Mouse (Mus musculus) cortical plate, adult 2 months (tissue): ENCODE data around the gene Kcnj14. TPM values are rescaled to one million over a fixed set of nuclear protein-coding genes. Genes with fewer than 3 reads are reported as not detected.

Source experiments
- H3K27ac ChIP-seq: fragments of 200-500 bp; 2 replicates; pipeline ENCODE4 v1.5.1; 2012; ENCODE audit warnings: low read length, control low read depth, inconsistent platforms; ENCODE audit not compliant: insufficient read depth
- H3K4me1 ChIP-seq: fragments of 200-500 bp; 2 replicates; pipeline ENCODE4 v1.6.1; 2011; ENCODE audit warnings: low read length; ENCODE audit not compliant: control insufficient read depth, insufficient read depth
- H3K4me3 ChIP-seq: fragments of 200-500 bp; 2 replicates; pipeline ENCODE4 v1.5.1; 2011; ENCODE audit warnings: mild to moderate bottlenecking, low read length, control low read depth; ENCODE audit not compliant: insufficient read depth
- CTCF ChIP-seq: fragments of 200-500 bp; IDR thresholded peaks from 2 replicates; pipeline ENCODE4 v1.5.1; 2011; ENCODE audit warnings: mild to moderate bottlenecking, control low read depth, low read length; ENCODE audit not compliant: insufficient read depth; ENCODE audit errors: extremely low read depth
- POLR2A ChIP-seq: fragments of 200-500 bp; IDR thresholded peaks from 2 replicates; pipeline ENCODE4 v1.6.1; 2011; ENCODE audit warnings: mild to moderate bottlenecking, low read length, control low read depth; ENCODE audit not compliant: insufficient read depth; ENCODE audit errors: extremely low read depth
- polyA plus RNA-seq: library from polyadenylated mRNA; depleted of rRNA; stranded (reverse); fragments of >200 nt; gene quantifications from 2 replicates; pipeline ENCODE4 v1.2.3, GENCODE M21; 2012

Kcnj14 gene
- polyA plus RNA-seq, 1 experiment, result 1.8 TPM

DNA sequence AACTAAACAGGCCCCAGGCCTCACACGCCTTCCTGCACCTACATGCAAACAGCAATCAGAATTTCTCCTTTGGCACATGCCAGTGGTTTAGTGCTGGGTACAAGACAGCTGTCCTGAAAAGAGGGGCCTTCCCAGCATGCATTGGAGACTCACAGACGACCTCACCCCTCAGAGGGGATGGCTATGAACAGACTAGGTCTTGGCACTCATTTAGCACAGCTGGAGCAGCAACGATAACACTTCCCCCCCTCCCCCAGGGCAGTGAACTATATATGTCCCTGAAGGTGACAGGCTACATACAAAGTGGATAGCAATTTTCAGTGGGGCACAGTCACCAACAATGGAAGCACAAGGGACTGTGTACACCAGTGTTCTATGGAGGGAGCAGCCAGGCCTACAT, 39.9 kb upstream of the Kcnj14 start:
- no peak for TF ChIP-seq CTCF
- TF ChIP-seq POLR2A, result no peak
- no peak overlapping the region for H3K4me3 ChIP-seq
- no peaks in the 10 kb centered on the region for H3K4me1 ChIP-seq
- no peak overlapping the region for H3K27ac ChIP-seq

- no peak for TF ChIP-seq POLR2A
- TF ChIP-seq CTCF, result no peak
- no peak overlapping the region for H3K27ac ChIP-seq
- H3K4me1 ChIP-seq, result no peaks in the 10 kb centered on the region
- no peak overlapping the region for H3K4me3 ChIP-seq
Observed at GRCm38 (mm10) chr7:45862804-45863203, 38.2 kb upstream of the Kcnj14 start.

DNA sequence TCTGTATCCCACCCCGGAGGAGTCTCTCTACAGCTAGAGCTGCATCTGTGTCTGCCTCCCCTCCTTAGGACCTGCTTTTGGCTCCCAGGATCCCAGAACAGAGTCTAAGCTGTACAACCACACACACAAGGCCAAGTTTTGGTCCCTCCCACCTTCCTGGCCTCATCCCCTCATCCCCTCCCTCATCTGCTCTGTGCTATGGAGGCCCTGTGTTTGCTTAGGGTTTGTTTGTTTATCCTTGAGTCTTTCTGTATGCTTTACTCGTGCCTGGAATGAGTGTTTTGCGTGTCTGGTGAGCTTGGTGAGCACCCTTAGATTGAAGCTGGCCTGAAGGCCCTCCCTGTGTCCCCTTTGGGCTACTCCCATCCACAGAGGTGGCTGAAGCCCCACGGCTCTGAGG, 34.4 kb upstream of the Kcnj14 start:
- TF ChIP-seq CTCF, result no peak
- TF ChIP-seq POLR2A, result no peak
- no peak overlapping the region for H3K27ac ChIP-seq
- H3K4me1 ChIP-seq, result no peaks in the 10 kb centered on the region
- H3K4me3 ChIP-seq, result no peak overlapping the region

GRCm38 (mm10) chr7:45856950-45857901, 32.6 kb upstream of the Kcnj14 start:
- peak overlapping the region; percentile 14 for H3K4me3 ChIP-seq
- H3K27ac ChIP-seq, result no peak overlapping the region
- no peak for TF ChIP-seq POLR2A
- TF ChIP-seq CTCF, result no peak
- H3K4me1 ChIP-seq, result no peaks in the 10 kb centered on the region

DNA sequence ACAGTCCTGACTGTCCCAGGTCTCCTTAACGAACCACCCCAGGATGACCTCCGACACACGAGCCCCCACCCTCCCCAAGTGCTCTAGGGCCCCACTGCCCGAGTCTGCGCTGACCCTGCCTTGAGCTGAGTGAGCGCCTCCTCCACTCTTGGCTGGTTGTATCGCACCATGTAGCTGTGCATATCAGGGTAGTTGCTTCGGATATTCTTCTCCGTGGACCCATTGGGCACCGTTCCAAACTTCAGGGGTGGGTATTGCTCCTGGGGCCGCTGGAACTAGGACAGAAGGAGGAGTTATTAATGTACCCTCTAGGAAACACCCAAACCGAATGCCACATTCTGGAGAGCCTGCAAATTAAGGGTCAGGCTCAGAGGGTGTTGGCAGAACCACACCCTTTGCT, 28.5 kb upstream of the Kcnj14 start:
- TF ChIP-seq CTCF, result no peak
- no peak for TF ChIP-seq POLR2A
- H3K4me1 ChIP-seq, result no peaks in the 10 kb centered on the region
- no peak overlapping the region for H3K27ac ChIP-seq
- H3K4me3 ChIP-seq, result no peak overlapping the region

GRCm38 (mm10) chr7:45850661-45851060, 26.1 kb upstream of the Kcnj14 start:
- Histone ChIP-seq H3K4me1 (no peaks in the 10 kb centered on the region), H3K4me3 (no peak overlapping the region), H3K27ac (no peak overlapping the region)
- TF ChIP-seq CTCF (no peak), POLR2A (no peak)

DNA sequence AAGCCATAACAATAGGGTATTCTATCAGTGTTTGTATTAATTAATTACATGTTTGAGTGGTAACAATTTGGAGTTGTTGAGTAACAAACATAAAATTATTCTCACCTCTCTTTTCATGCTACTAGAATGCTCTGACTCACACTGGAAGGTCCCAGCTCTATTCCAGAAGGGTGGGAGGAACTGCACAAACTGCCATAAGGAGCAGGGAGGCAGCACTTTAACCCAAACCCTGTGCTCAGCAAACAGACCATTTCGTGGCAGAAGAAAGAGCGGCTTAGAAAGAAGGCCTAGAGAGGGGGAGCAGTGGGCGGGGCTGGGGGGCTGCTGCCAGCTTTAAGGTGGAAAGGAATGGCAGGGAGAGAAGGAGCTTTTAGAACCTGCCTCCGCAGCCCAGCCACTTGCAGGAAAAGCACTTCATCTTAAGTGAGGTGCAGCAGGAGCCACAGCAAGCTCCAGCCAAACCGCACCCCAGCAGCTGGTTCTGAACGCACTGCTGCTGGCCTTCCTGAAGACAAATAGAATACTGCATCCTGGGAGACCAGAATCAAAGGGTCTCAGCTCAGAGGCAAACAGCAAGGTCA, 24.0 kb upstream of the Kcnj14 start:
- no peak for TF ChIP-seq POLR2A
- no peak for TF ChIP-seq CTCF
- H3K27ac ChIP-seq, result no peak overlapping the region
- no peaks in the 10 kb centered on the region for H3K4me1 ChIP-seq
- H3K4me3 ChIP-seq, result no peak overlapping the region

DNA sequence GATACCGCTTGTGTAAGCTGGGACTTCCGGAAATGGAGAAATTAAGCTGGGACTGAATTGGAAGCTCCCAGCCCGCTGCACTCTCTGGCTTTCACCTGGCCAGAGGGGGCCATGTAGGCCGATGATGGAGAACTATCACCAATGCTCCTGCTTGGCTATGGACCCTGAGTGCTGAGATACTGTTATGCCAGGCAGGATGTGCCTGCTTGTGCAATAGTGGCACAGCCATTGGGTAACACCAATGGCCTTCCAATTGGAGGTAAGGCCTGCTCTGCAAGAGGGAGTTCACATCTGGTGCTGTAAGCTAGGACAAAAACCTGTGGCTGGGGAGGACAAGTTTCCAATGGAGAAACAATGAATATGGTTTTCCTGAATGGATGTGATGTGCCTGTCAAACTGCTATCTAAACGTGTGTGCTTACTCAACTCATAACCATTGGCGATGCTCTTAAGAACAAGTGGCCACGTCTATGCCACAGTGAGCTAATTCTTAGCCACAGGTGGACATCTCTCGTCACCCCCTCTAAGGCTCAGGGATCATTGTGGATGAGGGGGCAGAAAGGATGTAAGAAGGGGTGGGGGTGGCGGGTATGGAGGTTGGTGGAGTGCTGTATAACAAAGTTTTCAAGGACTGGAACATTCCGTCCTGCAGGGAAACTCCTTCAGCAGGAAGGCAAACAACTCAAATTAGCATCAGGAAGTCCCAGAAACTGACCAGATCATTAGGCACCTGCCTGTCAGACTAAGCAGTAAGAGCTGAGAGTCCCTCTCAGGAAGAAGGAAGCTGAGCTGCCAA, 18.6 kb upstream of the Kcnj14 start:
- H3K27ac ChIP-seq, result no peak overlapping the region
- no peaks in the 10 kb centered on the region for H3K4me1 ChIP-seq
- TF ChIP-seq CTCF (no peak), POLR2A (no peak)
- H3K4me3 ChIP-seq, result no peak overlapping the region

- H3K4me1 ChIP-seq, result peaks cover 3% of the 10 kb centered on the region
- peak overlapping the region; percentile 20; the same call in 1 of the 2 replicates for H3K4me3 ChIP-seq
- TF ChIP-seq CTCF (no peak), POLR2A (no peak)
- no peak overlapping the region for H3K27ac ChIP-seq
Observed at GRCm38 (mm10) chr7:45833924-45834323, 9.3 kb upstream of the Kcnj14 start.
